Mouse (Mus musculus) lung, postnatal 0 days (tissue): ENCODE measurements at regions not wholly inside any gene's neighbourhood (a gene's known extent, or its start where the extent isn't known, plus 50 kb on each side); places are given as distances from the start of the nearest gene placed in this dataset.

Source experiments
- CTCF ChIP-seq: IDR thresholded peaks from 2 replicates; pipeline ENCODE4 v1.5.1; 2016; ENCODE audit warnings: antibody characterized with exemption, mild to moderate bottlenecking
- EP300 ChIP-seq: IDR thresholded peaks from 2 replicates; pipeline ENCODE4 v1.6.1; 2016; ENCODE audit warnings: antibody characterized with exemption, mild to moderate bottlenecking, control low read depth

DNA sequence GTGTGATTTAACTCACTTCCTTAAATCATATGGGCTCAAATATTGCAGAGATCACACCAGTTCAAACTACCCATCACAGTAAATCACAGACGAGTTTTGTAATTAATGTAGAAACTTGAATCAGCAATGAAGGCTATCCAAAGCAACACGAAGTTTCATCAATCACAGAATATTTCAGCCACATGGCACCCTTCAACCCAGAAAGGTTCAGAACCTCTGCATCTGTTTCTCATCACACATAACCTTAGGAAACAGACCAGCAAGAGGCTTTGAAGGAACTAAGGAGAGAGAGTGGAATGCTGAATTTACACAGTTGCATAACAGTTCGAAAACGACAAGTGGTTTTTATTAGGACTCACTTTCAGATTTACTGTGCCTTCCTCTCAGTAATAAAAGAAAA is 1494.0 kb upstream of the Sel1l start:
- TF ChIP-seq CTCF: no peak
- TF ChIP-seq EP300: no peak
